Mouse (Mus musculus): ENCODE measurements around the gene Renbp. TPM values are rescaled to one million over a fixed set of nuclear protein-coding genes. Genes with fewer than 3 reads are reported as not detected.

The Renbp gene
- total RNA-seq, 4 experiments from 2014 or later, result 4.9 to 20.0 (median 14.7) TPM

DNA sequence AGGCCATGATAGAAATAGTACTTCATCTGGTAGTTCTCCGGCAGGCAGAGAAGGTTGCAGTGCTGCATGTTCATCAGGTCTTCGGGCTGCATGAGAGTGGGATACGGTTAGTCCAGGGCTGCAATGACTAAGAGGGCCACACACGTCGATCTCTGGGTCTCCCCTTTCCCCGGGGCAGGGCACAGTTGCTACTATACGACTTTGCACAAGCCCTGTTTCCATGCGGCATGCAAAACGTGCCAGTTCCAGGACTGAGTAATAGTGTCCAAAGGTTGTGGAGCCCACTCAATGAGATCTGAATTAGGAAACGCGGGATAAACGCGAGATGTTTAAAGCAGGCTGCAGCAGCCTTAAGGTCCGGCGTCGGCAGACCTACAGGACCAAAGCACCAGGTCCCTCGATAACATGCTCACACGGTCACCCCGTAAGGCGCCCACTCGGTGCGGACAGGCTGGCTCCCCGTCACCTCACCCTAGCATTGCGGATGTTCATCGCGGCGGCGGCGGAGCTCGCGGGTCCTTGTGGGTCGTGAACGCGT, 9.3 kb downstream of the Renbp start:
- DNase-seq (ENCODE audit: low spot score in 2 of 2), result no peak

GRCm38 (mm10) chrX:73918631-73919030, 12.0 kb downstream of the Renbp start:
- no peak for DNase-seq (ENCODE audit: low spot score in 2 of 2)

- DNase-seq (ENCODE audit: low spot score in 2 of 2), result no peak
Measured at GRCm38 (mm10) chrX:73916945-73917344, 13.7 kb downstream of the Renbp start.

- peak; percentile 86 to 88 for DNase-seq (ENCODE audit: low spot score in 2 of 2)
Measured at GRCm38 (mm10) chrX:73914827-73915703, 15.6 kb downstream of the Renbp start.

- no peak for DNase-seq (ENCODE audit: low spot score in 2 of 2)
Measured at GRCm38 (mm10) chrX:73911588-73911987, 19.1 kb downstream of the Renbp start.

DNA sequence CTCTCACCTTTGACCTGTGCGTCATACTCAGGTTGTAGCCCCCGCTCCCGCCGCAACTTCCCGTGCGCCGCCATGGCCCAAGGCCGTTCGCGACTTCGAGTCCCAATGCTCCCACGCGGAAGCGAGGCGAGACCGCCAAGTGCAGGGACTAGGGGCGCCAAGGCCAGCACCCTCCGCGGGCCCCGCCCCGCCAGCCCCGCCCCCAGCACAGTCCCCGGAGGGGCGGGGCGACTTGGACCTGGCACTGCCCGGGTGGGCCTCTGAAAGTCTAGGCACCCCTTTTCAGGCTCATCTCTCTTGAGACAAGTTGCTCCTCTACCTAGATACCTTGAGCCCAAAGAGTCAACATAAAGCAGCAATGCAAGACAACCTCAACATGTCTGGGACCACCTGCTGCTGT, 19.5 kb downstream of the Renbp start:
- DNase-seq (ENCODE audit: low spot score in 2 of 2), result no peak

- DNase-seq (ENCODE audit: low spot score in 2 of 2), result no peak
Measured at GRCm38 (mm10) chrX:73910451-73910850, 20.2 kb downstream of the Renbp start.

DNA sequence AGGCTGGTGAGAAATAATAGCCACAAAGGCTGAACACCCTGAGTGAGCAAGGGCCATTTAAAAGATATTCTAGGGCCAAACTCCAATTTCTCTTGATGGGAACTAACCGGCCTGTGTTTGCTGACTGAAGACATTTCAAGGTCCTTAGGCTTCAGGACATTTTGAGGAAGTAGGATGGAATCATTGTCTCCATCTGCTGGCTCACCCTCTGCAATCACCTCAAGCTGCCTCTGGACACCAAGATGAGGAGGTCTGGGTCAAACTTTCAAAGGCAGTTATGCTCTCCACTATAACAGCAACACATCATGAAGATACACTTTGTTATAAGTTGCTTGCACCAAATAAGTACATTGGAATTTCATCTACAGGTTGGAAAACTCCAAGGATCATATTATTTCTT, 20.6 kb downstream of the Renbp start:
- DNase-seq (ENCODE audit: low spot score in 2 of 2), result no peak

DNA sequence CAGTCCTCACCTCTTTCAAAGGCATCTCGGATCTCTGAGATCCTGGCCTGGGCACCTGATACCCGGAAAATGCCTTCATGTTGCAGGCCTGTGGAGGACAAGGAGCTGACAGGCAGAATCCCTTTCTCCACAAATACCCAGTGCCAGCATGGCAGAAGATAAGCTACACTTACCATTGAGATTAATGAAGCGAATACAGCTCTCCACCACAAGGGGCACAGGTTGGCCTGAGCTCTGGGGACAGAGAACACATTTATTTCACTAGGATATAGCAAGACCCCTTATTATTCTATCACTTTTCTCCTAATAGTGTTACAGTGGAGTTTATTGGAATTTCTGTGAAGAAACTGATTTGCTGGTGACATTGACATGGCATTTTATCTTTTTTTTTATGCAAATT, 32.7 kb downstream of the Renbp start:
- no peak for DNase-seq (ENCODE audit: low spot score in 2 of 2)

- peak in 1 of 2 experiments; percentile 46 for DNase-seq (ENCODE audit: low spot score in 2 of 2)
Measured at GRCm38 (mm10) chrX:73895719-73896118, 34.9 kb downstream of the Renbp start, which contains the start of gene L1cam. Gene L1cam (minus strand): TSS chrX:73896105.

- no peak for DNase-seq (ENCODE audit: low spot score in 2 of 2)
Measured at GRCm38 (mm10) chrX:73892833-73893232, 37.8 kb downstream of the Renbp start.

DNA sequence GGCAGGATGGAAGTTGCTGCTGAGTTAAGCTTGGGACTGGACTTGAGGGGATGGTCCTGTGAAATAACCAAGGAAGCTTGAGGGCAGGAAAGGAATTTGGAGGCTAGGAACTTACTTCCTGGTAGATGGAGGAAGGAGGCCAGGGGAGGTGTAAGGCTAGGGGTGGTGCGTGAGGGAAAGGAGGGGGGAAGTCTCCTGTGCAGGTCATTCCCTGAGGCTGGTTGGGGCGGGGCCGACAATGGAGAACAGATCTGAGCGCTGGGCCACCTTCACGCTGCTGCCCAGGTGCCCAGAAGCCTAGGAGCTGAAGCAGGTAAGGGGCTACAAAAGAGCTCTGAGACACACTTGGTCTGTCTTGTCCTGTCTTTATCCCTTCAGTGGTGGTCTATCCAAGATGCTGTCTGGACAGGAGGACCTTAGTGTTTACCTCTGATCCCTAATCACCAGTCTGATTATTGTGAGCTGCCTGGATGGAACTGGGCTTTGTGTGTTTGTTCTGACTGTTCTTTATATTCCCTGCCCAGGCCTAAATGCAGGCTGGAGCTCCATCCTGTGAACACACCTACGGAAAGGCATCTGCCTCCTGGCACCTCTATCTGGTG, 39.0 kb downstream of the Renbp start, which contains the start of gene Avpr2:
Gene Avpr2, plus strand, starts transcription at position 552 of the 602 bp plus-strand sequence.
- DNase-seq (ENCODE audit: low spot score in 2 of 2), result no peak

DNA sequence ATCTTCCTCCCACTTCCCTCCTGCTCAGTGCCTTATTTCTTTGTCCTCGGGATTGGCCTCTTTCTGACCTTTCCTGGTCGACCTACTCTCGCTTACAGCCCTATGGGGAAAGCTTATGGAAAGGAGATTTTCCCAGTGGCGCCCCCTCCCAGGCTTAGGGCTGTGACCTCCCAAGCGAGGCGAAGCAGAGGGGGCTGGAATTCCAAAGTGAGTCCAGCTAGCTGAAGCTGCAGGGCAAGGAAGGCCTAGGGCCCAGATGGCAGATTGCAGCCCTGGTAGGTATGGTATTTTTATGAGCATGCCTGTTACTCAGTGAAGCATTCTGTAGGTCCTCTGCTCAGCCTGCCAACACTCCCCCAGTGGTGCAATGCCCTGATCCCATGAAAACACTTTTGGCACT, 49.2 kb downstream of the Renbp start:
- DNase-seq (ENCODE audit: low spot score in 2 of 2), result no peak

DNA sequence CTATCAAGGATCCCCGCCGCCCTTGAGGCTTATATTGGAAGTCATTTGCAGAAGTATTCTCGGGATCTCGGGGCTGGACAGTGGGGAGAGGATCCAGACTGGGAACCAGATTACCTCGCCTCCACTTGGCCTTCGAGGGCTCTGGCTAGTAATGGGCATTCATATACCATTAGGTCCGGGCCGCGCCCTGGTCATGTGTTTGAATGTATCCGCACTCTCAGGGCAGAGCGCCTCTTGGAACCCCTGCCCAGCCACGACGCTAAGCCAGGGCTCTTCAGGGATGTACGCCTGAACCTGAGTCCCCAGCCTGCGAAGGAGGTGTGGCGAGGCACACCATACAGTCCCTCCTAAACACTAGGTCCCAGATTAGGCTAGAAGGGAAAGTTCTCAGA, 49.6 kb downstream of the Renbp start:
- DNase-seq (ENCODE audit: low spot score in 2 of 2), result no peak

DNA sequence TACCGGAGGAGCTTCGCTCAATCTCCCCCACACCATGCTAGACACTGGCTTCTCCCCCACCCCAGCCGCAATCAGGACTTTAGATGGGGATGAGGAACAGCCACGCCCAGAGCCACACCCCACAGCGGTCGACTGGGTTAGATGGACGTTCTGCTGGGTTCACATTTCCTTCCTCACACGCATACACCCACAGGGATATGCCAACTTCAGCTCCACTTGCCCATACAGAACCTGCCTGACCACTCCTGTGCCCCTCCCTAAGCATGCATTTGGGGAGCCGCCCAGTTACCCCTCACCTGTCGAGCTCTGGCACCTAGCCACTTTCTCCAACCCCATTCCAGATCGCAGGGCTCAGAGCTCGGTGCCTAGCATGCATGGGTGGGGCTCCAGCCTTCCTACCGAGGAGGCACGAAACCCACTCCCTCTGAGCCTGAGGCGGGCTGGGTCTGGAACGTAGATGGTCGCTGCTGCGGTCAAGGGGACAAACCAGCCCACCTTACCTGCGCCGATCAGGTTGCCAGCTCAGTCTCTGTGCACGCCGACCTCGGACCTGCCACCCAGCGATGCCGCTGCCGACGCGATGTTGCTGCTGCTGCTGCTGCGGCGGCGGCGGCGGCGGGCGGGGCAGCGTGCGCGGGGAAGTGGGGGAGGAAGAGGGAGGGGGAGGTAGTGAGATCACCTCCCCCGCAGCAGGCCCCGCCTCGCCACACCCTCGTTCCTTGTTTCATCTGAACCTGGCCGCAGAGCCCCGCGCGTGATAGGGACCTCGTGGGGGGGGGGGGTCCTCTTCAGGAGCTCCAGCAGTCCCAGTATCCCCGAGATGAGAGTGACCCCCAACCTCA, 50.2 kb downstream of the Renbp start:
- DNase-seq (ENCODE audit: low spot score in 2 of 2), result peak in 1 of 2 experiments; percentile 7

GRCm38 (mm10) chrX:73877014-73877413, 53.6 kb downstream of the Renbp start:
- DNase-seq (ENCODE audit: low spot score in 2 of 2), result no peak

GRCm38 (mm10) chrX:73875881-73876280, 54.8 kb downstream of the Renbp start:
- DNase-seq (ENCODE audit: low spot score in 2 of 2), result no peak

Data from layer of hippocampus, adult 8-10 months (tissue).